Mouse (Mus musculus) small intestine, adult 2 months (tissue): Measurements from ENCODE around the gene Cxcl9.

Experiments used
- CTCF ChIP-seq: fragments of 200-500 bp; IDR thresholded peaks from 2 replicates; pipeline ENCODE4 v1.5.1; 2012; ENCODE audit warnings: low read depth, mild to moderate bottlenecking, control low read depth, inconsistent platforms, low read length, moderate library complexity, mixed read lengths; ENCODE audit not compliant: insufficient replicate concordance, insufficient read length; ENCODE audit errors: extremely low read depth
- POLR2A ChIP-seq: fragments of 200-500 bp; IDR thresholded peaks from 2 replicates; pipeline ENCODE4 v1.6.1; 2012; ENCODE audit warnings: low read depth, mild to moderate bottlenecking, control low read depth, inconsistent platforms, low read length, moderate library complexity

DNA sequence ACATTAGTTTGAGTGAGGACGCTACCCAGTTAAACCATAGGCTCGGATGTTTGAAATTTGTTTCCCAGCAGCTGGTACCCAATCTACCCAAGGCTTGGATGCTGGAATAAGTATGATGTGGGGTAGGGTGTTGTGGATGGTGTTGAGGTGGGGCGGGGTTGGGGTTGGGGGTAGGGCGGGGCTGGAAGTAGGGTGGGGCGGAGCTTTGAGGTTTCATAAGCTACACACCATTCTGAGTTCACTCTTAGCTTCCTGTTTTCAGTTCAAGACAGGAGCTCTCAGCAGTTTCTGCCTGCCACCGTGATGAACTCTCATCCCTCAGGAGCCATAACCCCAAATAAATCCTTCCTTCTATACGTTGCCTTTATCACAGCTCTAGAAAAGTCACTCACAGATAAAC lies 9.8 kb downstream of the Cxcl9 start:
- TF ChIP-seq POLR2A, result no peak
- no peak for TF ChIP-seq CTCF
